Comparison of ENCODE assay signal across 1 mouse cellular context in genomic region chr4:107774868-107775267, GRCm38 (mm10).
TF ChIP-seq lines count a peak whose summit lies in the region.

No protein-coding gene starts in this region.

TF ChIP-seq in MEL, 35 proteins besides CTCF, POLR2A, EP300 and RAD21:
- TF ChIP-seq TCF12 (IDR thresholded peaks at IDR 0.05; ENCODE audit: low read depth, low read length): peak; percentile 41; the same call in 1 of the 2 replicates
- no peak for TF ChIP-seq RCOR1 (IDR thresholded peaks at IDR 0.05; ENCODE audit: low read depth, low read length)
- TF ChIP-seq GATA1 (IDR thresholded peaks at IDR 0.05; ENCODE audit: low read depth, low read length): peak; percentile 51; the same call in 1 of the 2 replicates
- TF ChIP-seq E2F4 (IDR thresholded peaks at IDR 0.05; ENCODE audit: borderline replicate concordance, low read depth, low read length): no peak
- no peak for TF ChIP-seq MAZ (IDR thresholded peaks at IDR 0.05; ENCODE audit: low read depth, low read length)
- TF ChIP-seq ZC3H11A (IDR thresholded peaks at IDR 0.05; ENCODE audit: low read depth, low read length): no peak
- TF ChIP-seq NELFE (IDR thresholded peaks at IDR 0.05; ENCODE audit: low read depth, low read length): no peak
